Mouse (Mus musculus): Measurements from ENCODE around the gene Nek10. TPM values are rescaled to one million over a fixed set of nuclear protein-coding genes. Genes with fewer than 3 reads are reported as not detected.

The Nek10 gene
- 0.19 TPM in 1 of 2 replicates, not detected in the other for total RNA-seq (2023)

DNA sequence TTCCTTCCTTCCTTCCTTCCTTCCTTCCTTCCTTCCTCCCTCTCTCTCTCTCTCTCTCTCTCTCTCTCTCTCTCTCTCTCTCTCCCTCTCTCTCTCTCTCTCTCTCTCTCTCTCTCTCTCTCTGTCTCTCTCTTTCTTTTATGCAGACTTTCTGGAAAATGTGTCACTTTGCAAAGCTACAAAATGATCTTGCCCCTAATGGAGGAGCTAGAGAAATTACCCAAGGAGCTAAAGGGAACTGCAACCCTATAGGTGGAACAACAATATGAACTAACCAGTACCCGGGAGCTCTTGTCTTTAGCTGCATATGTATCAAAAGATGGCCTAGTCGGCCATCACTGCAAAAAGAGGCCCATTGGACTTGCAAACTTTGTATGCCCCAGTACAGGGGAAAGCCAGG lies at the start of gene Nek10:
Nek10 (plus strand) TSS at position 301 of the 400 bp plus-strand sequence.

Other genes starting within 250 kb of the Nek10 start
- gene Slc4a7, start 101.1 kb upstream of the Nek10 start, total RNA-seq (2023), result 18.8 and 19.9 TPM in 2 replicates

Data from neutrophil, adult 65 days (primary cell).